Mouse (Mus musculus) activated CD4-positive, CD25-positive, alpha-beta regulatory T cell, adult 4 months (primary cell): Measurements from ENCODE around the gene Rdh5. TPM values are rescaled to one million over a fixed set of nuclear protein-coding genes. Genes with fewer than 3 reads are reported as not detected.
A peak's percentile ranks its signal among the peaks of the same experiment; 100 is the strongest.

Source experiments
- ATAC-seq: one replicate; pipeline ENCODE4 v1.8.0; 2017
- polyA plus RNA-seq, 2 experiments: library from polyadenylated mRNA; unstranded; fragments of 100-300 nt; shearing (Covaris generic); gene quantifications; one replicate each; pipeline ENCODE4 v1.2.1; 2017

Gene Rdh5
- polyA plus RNA-seq: 1 to 10 TPM; 5.7 to 8.9 TPM

GRCm38 (mm10) chr10:128922822-128923012 lies at the start of gene Rdh5:
TSS of gene Rdh5 (minus strand) at chr10:128922888.
- ATAC-seq: no peak

GRCm38 (mm10) chr10:128970740-128971250 lies 48.1 kb upstream of the Rdh5 start:
- no peak for ATAC-seq

GRCm38 (mm10) chr10:128968341-128968749 lies 45.7 kb upstream of the Rdh5 start:
- no peak for ATAC-seq

GRCm38 (mm10) chr10:128965871-128966270 lies 43.2 kb upstream of the Rdh5 start:
- no peak for ATAC-seq

GRCm38 (mm10) chr10:128964961-128965360 lies 42.3 kb upstream of the Rdh5 start:
- ATAC-seq: no peak

- ATAC-seq: no peak
Observed at GRCm38 (mm10) chr10:128960590-128961584, 38.2 kb upstream of the Rdh5 start, which contains the start of gene Mettl7b. TSS of gene Mettl7b (minus strand) at chr10:128960988.

- ATAC-seq: no peak
Observed at GRCm38 (mm10) chr10:128960142-128960541, 37.5 kb upstream of the Rdh5 start.

GRCm38 (mm10) chr10:128958340-128958739 lies 35.7 kb upstream of the Rdh5 start:
- ATAC-seq: no peak

- no peak for ATAC-seq
Observed at GRCm38 (mm10) chr10:128950208-128950887, 27.7 kb upstream of the Rdh5 start.

GRCm38 (mm10) chr10:128947496-128947895 lies 24.8 kb upstream of the Rdh5 start:
- ATAC-seq: no peak

GRCm38 (mm10) chr10:128945675-128946074 lies 23.0 kb upstream of the Rdh5 start:
- no peak for ATAC-seq

GRCm38 (mm10) chr10:128940475-128941061 lies 17.9 kb upstream of the Rdh5 start:
- peak; percentile 97 for ATAC-seq

GRCm38 (mm10) chr10:128938974-128939373 lies 16.3 kb upstream of the Rdh5 start:
- no peak for ATAC-seq

- no peak for ATAC-seq
Observed at GRCm38 (mm10) chr10:128938457-128938856, 15.8 kb upstream of the Rdh5 start.

- ATAC-seq: no peak
Observed at GRCm38 (mm10) chr10:128937756-128938390, 15.2 kb upstream of the Rdh5 start.

GRCm38 (mm10) chr10:128935826-128936440 lies 13.2 kb upstream of the Rdh5 start:
- ATAC-seq: no peak

GRCm38 (mm10) chr10:128934997-128935787 lies 12.5 kb upstream of the Rdh5 start:
- ATAC-seq: no peak

- ATAC-seq: no peak
Observed at GRCm38 (mm10) chr10:128933976-128934721, 11.5 kb upstream of the Rdh5 start.

GRCm38 (mm10) chr10:128933574-128933973 lies 10.9 kb upstream of the Rdh5 start, which contains the start of gene Itga7:
TSS of gene Itga7 (plus strand) at chr10:128933818.
- ATAC-seq: peak; percentile 17

GRCm38 (mm10) chr10:128931441-128931840 lies 8.8 kb upstream of the Rdh5 start:
- ATAC-seq: no peak
